Mouse (Mus musculus): ENCODE results near the gene Fam136a. TPM values are rescaled to one million over a fixed set of nuclear protein-coding genes. Genes with fewer than 3 reads are reported as not detected.

Fam136a gene
- 125 TPM in 2 replicates for polyA plus RNA-seq (2015; fragmentation: Nextera tagmentation; extraction: Ambion mirVana)

DNA sequence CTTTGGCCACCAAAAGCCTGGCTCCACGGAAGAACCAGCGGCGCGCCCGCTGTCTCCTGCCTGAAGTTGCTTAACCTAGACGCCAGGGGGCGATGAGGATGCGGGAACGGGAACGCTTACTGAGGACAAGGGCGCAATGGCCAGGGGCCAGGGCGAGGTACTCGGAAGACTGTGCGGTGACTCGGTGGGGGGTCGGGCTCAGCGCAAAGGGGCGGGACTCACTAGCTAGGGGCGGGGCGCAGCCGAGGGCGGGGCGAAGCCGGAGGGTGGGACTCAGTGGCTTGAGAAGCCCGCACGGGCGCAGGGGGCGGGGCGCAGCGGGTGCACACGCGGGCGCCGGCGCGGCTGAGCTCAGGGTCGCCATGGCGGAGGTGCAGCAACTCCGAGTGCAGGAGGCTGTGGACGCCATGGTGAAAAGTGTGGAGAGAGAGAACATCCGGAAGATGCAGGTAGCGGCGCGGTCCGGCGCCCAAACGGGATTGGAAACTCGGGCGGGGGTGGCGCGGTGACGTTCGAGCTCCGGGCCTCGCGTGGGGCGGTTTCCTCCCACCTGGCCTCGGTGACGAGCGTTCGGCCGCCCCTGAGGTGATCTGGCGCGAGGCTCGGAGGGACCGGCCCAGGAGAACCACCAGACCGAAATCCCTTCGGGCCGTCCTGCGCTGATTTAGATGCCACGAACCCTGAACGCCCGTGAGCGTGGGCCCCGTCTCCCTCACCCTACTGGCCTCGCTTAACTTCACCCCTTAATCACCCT, at the start of gene Fam136a:
Gene Fam136a, plus strand, starts transcription at position 276 of the 754 bp plus-strand sequence.
- Histone ChIP-seq H3K4me3 (peak within 1 kb of the TSS; percentile 69), H3K9me3 (no peaks in the 10 kb centered on the region), H3K36me3 (peaks cover 17% of the 10 kb centered on the region), H3K27ac (peak within 1 kb of the TSS; percentile 65), H3K4me2 (peak within 1 kb of the TSS; percentile 93), H3K9ac (peak within 1 kb of the TSS; percentile 85), H3K27me3 (no peaks in the 10 kb centered on the region), H3K4me1 (peaks cover 12% of the 10 kb centered on the region)
- WGBS = under 1% methylated on average over 76 of the region's 76 CpGs
- peak; percentile 92 for ATAC-seq (ENCODE audit: insufficient number of reproducible peaks, insufficient read depth, low FRiP score, low TSS enrichment, low read depth)

DNA sequence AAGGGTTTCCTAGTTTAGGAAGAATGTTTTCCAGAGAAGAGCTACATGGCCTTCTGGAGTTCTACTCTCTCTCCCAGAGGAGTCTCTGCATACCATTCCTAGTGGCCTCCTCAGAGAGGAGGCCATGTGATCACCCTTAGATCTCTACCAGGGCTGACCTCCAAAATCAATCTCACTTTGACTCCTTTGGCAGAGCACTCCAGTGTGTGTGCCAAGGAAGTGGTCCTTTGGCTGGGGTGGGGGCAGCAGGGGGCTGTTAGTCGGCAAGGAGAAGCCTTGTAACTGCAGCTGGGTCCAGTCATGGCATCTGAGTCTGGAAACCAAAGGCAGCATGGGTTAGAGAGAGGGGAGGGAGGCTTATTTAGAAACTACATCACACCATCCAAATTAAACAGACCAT, 48.4 kb upstream of the Fam136a start:
- H3K4me3 ChIP-seq = no peak overlapping the region
- H3K9ac ChIP-seq = no peak overlapping the region
- ATAC-seq (ENCODE audit: insufficient number of reproducible peaks, insufficient read depth, low FRiP score, low TSS enrichment, low read depth) = no peak
- H3K27ac ChIP-seq = no peak overlapping the region
- H3K36me3 ChIP-seq = no peaks in the 10 kb centered on the region
- H3K4me1 ChIP-seq = no peaks in the 10 kb centered on the region
- H3K4me2 ChIP-seq = no peak overlapping the region
- 65% methylated on average over 1 of the region's 1 CpGs for WGBS
- H3K9me3 ChIP-seq = no peaks in the 10 kb centered on the region
- H3K27me3 ChIP-seq = no peaks in the 10 kb centered on the region

DNA sequence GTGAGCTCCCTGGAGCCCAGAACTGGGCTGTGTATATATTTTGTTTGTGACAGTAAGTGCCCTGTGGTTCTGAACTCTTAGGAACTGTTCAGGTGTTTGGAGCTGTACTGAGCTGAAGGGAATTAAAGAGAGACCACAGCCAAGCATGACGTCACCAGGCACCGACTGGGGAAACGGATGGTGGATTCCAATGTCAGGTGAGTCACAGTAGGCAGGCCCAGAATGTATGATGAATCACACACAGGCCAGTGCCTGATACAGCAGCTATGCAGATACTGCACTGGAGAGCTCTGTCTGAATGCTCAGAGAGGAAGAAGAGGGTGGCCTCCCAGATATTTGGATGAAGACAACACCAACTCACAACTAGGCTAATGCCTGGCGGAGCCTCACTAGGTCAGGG, 46.6 kb upstream of the Fam136a start:
- ATAC-seq (ENCODE audit: insufficient number of reproducible peaks, insufficient read depth, low FRiP score, low TSS enrichment, low read depth) = no peak
- 76% methylated on average over 4 of the region's 4 CpGs for WGBS
- H3K27me3 ChIP-seq = no peaks in the 10 kb centered on the region

DNA sequence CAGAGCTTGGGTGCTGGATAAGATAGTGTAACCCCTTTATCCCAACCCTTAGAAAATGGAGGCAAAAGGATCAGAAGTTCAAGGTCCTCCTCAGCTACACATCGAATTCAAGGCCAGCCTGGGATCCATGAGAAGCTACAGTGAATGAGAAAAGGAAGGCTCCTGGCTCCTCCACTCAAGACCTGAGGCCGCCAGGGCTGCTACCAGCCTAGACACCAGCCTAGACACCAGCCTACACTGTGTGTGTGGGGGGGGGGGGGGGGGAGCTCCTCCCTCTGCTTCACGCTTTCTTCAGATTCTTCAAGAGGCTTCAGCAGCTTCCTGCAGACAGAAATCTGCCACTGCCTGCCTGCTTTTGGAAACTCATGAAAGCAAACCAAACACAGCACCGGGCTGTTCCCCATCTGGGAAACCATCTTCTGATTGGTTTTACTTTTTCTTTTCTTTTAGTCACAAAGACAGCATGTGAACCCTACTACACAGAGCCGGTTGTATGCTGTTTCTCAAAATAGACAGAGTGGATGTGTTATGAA, 43.3 kb upstream of the Fam136a start:
- no peaks in the 10 kb centered on the region for H3K27me3 ChIP-seq
- 86% methylated on average over 5 of the region's 5 CpGs for WGBS
- no peak overlapping the region for H3K4me3 ChIP-seq
- no peak overlapping the region for H3K9ac ChIP-seq
- no peak overlapping the region for H3K27ac ChIP-seq
- no peaks in the 10 kb centered on the region for H3K4me1 ChIP-seq
- H3K36me3 ChIP-seq = no peaks in the 10 kb centered on the region
- ATAC-seq (ENCODE audit: insufficient number of reproducible peaks, insufficient read depth, low FRiP score, low TSS enrichment, low read depth) = no peak
- no peak overlapping the region for H3K4me2 ChIP-seq
- no peaks in the 10 kb centered on the region for H3K9me3 ChIP-seq

More for the DNA sequence above, 46.6 kb upstream of the Fam136a start:
- H3K36me3 ChIP-seq = no peaks in the 10 kb centered on the region
- no peak overlapping the region for H3K4me2 ChIP-seq
- no peaks in the 10 kb centered on the region for H3K9me3 ChIP-seq
- H3K9ac ChIP-seq = no peak overlapping the region
- no peaks in the 10 kb centered on the region for H3K4me1 ChIP-seq
- H3K4me3 ChIP-seq = no peak overlapping the region
- H3K27ac ChIP-seq = no peak overlapping the region

DNA sequence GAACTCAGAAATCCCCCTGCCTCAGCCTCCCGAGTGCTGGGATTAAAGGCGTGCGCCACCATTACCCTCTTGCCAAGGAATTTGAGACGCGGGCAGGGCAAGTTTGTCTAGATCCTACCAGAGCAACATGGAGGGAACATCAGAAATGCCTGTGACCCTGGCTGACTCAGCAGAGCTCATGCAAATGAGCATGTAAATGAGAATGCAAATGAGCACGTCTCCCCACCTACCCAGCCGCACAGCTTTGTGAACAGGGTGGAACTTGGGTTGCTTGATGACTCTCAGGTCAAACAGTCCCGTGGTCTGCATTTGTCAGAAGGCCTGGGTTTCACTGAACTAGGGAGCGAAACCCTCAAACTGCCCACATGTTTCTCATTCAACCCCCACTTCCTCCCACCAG, 42.5 kb upstream of the Fam136a start:
- H3K36me3 ChIP-seq = no peaks in the 10 kb centered on the region
- H3K9ac ChIP-seq = no peak overlapping the region
- no peak overlapping the region for H3K27ac ChIP-seq
- H3K4me1 ChIP-seq = no peaks in the 10 kb centered on the region
- H3K4me3 ChIP-seq = no peak overlapping the region
- H3K4me2 ChIP-seq = no peak overlapping the region
- ATAC-seq (ENCODE audit: insufficient number of reproducible peaks, insufficient read depth, low FRiP score, low TSS enrichment, low read depth) = no peak
- H3K9me3 ChIP-seq = no peaks in the 10 kb centered on the region
- H3K27me3 ChIP-seq = no peaks in the 10 kb centered on the region
- WGBS = 94% methylated on average over 9 of the region's 9 CpGs

DNA sequence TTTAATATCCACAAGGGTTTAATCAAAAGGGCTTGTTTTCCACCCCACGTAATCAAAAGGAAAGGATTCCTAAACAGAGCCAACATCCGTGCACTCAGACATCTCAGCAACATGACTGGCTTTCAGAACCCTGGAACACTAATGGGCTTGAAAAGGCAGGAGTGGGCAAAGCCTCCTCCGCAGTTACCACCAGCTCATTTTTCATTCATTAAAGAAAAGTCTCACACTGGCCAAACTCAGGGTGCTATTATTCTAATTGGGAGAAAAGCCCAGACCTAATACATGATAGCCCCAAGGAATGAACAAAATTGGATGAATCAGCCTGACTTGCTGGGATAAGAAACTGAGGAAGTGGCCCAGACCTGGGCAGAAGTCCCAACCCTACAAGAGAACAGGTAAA, 41.0 kb upstream of the Fam136a start:
- Histone ChIP-seq H3K9ac (no peak overlapping the region), H3K4me1 (no peaks in the 10 kb centered on the region), H3K27ac (no peak overlapping the region), H3K9me3 (no peaks in the 10 kb centered on the region), H3K36me3 (no peaks in the 10 kb centered on the region), H3K27me3 (no peaks in the 10 kb centered on the region), H3K4me3 (no peak overlapping the region), H3K4me2 (no peak overlapping the region)
- 63% methylated on average over 3 of the region's 3 CpGs for WGBS
- ATAC-seq (ENCODE audit: insufficient number of reproducible peaks, insufficient read depth, low FRiP score, low TSS enrichment, low read depth) = no peak

DNA sequence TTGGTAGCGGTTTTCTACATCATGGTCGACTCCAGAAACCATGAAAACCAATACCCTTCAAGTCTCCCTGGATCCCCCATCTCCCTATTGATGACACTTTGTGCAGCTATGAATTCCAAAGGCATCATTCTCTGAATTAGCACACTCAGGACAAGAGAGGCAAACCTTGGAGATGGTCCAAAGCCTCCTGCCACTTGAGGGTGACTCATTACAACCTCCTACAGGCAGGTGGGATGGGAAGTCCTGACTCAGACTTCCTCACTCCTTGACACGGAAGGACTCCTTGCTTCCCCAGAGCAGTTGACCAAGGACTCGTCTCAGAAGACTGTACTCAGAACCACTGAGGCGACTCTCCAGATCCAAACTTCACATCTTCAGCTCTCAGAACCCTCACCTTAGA, 39.8 kb upstream of the Fam136a start:
- Histone ChIP-seq H3K9ac (no peak overlapping the region), H3K4me3 (no peak overlapping the region), H3K36me3 (no peaks in the 10 kb centered on the region), H3K9me3 (peaks cover 4% of the 10 kb centered on the region; the same call in 1 of the 2 replicates), H3K27me3 (no peaks in the 10 kb centered on the region), H3K27ac (no peak overlapping the region), H3K4me1 (no peaks in the 10 kb centered on the region), H3K4me2 (no peak overlapping the region)
- ATAC-seq (ENCODE audit: insufficient number of reproducible peaks, insufficient read depth, low FRiP score, low TSS enrichment, low read depth) = no peak
- WGBS = 81% methylated on average over 5 of the region's 5 CpGs

DNA sequence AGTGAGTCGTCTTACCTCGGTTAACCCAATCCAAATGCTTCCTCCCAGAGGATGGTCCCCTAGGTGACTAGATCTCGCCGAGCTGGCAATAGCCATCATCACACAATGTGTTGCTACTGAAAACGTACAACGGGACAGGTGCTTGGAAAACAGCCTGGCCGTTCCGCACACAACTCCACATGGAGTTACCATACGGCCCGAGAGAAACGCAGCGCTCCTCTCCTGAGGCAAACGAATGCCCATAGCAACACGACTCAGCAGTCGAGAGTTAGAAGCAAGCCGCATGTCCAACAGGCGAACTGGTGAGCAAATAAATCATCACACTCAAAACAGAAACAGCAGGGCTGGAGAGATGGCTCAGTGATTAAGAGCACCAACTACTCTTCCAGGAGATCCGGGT, 38.6 kb upstream of the Fam136a start:
- Histone ChIP-seq H3K27ac (no peak overlapping the region), H3K4me3 (no peak overlapping the region), H3K27me3 (no peaks in the 10 kb centered on the region), H3K9ac (no peak overlapping the region), H3K36me3 (no peaks in the 10 kb centered on the region), H3K4me2 (no peak overlapping the region), H3K9me3 (peaks cover 4% of the 10 kb centered on the region; the same call in 1 of the 2 replicates), H3K4me1 (no peaks in the 10 kb centered on the region)
- WGBS = 88% methylated on average over 18 of the region's 18 CpGs
- no peak for ATAC-seq (ENCODE audit: insufficient number of reproducible peaks, insufficient read depth, low FRiP score, low TSS enrichment, low read depth)

DNA sequence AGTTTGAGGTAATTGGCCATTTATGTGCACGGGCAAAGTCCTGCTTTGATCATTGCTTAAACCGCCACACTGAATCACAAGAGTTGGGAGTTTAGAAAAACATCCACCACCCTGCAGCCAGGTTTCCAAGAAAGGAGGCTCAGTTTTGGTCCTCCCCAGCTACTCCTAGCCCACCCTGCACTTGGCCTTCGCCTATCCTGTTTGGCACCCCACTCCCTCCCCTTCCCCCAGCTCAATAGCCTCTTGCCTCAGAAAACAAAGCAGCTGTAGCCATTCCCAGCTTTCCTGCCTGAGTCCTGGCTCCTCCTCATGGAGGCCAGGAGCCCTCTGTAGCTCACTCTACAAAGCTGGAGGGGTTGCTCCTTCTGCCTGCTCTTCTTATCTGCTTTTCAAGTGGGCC, 37.1 kb upstream of the Fam136a start:
- Histone ChIP-seq H3K4me1 (no peaks in the 10 kb centered on the region), H3K4me2 (no peak overlapping the region), H3K4me3 (no peak overlapping the region), H3K27me3 (no peaks in the 10 kb centered on the region), H3K36me3 (no peaks in the 10 kb centered on the region), H3K27ac (no peak overlapping the region), H3K9me3 (peaks cover 4% of the 10 kb centered on the region; the same call in 1 of the 2 replicates), H3K9ac (no peak overlapping the region)
- ATAC-seq (ENCODE audit: insufficient number of reproducible peaks, insufficient read depth, low FRiP score, low TSS enrichment, low read depth) = no peak
- WGBS = 51% methylated on average over 3 of the region's 3 CpGs

DNA sequence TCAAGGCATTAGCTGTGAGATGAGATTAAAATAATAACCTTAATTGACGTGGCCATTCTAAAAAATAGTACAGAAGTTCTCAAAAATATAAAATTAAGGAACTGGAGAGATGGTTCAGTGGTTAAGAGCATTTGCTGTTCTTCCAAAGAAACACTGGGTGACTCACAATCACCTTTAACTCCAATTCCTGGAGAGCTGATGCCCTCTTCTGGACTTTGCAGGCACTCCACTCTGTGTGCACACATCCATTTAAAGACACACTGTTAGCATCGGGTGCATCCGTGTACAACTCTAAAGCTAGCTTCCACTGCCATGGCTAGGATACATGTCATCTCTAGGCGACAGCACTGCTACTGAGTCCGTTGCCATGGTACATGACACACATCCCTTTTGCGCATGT, 35.5 kb upstream of the Fam136a start:
- Histone ChIP-seq H3K27me3 (no peaks in the 10 kb centered on the region), H3K9ac (no peak overlapping the region), H3K27ac (no peak overlapping the region), H3K4me1 (no peaks in the 10 kb centered on the region), H3K9me3 (peaks cover 4% of the 10 kb centered on the region; the same call in 1 of the 2 replicates), H3K4me3 (no peak overlapping the region), H3K36me3 (no peaks in the 10 kb centered on the region), H3K4me2 (no peak overlapping the region)
- no peak for ATAC-seq (ENCODE audit: insufficient number of reproducible peaks, insufficient read depth, low FRiP score, low TSS enrichment, low read depth)
- 95% methylated on average over 6 of the region's 6 CpGs for WGBS

DNA sequence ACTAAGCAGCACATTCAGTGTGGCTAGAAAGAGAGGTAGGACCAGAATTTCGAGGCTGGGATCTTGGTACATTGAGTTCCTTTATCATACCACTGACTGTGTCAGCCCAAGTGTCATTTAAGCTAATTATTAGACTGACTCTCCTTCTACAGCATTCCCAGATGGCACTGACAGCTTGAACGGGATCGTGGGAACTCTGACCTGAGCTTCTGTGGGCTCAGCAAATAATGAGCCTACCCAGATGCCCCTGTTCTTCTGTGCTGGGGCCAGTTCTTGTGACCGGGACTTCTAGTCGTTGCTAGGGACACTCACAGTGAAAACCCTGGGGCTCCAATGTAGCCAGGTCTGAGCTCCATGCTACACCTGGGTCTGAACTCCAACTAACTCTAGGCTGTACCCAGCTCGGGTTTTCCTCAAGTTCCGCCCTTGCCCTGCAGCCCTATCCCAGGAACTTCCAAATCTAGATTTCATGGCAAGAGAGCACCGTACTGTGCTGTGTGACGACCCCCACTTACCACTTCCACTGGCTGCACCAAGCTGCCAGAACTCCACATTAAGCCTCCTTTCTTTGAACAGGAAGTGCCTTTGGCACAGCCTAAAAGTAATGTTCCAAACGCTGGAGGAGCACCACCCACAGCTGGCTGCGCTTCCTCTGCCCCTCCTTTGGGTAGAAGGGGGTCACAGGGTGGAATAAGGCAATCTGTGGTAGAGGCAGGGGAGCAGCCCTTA, 30.2 kb upstream of the Fam136a start:
- Histone ChIP-seq H3K4me3 (no peak overlapping the region), H3K27me3 (no peaks in the 10 kb centered on the region), H3K9ac (no peak overlapping the region), H3K4me2 (no peak overlapping the region), H3K36me3 (no peaks in the 10 kb centered on the region), H3K9me3 (peaks cover 5% of the 10 kb centered on the region; the same call in 1 of the 2 replicates), H3K4me1 (peaks cover 6% of the 10 kb centered on the region; the same call in 1 of the 2 replicates), H3K27ac (no peak overlapping the region)
- 59% methylated on average over 11 of the region's 11 CpGs for WGBS
- no peak for ATAC-seq (ENCODE audit: insufficient number of reproducible peaks, insufficient read depth, low FRiP score, low TSS enrichment, low read depth)
